Mouse (Mus musculus): ENCODE results near the gene Gtpbp1. TPM values are rescaled to one million over a fixed set of nuclear protein-coding genes. Genes with fewer than 3 reads are reported as not detected.

Gtpbp1 gene
- polyA plus RNA-seq, 1 experiment from 2014 or later = 43.1 TPM

GRCm38 (mm10) chr15:79742706-79743023 is 52.0 kb downstream of the Gtpbp1 start:
- WGBS = 0% methylated on average over 22 of the region's 23 CpGs
- DNase-seq (ENCODE audit: low spot score) (no peak), ATAC-seq (ENCODE audit: low FRiP score) (peak; percentile 38; the same call in 1 of the 2 replicates)
- H3K9me3 ChIP-seq (ENCODE audit: control insufficient read depth, low read length) = no peaks in the 10 kb centered on the region
- no peaks in the 10 kb centered on the region for H3K27me3 ChIP-seq (ENCODE audit: control insufficient read depth, insufficient read depth, low read length)
- peaks cover 19% of the 10 kb centered on the region for H3K4me1 ChIP-seq (replicated peaks; ENCODE audit: control insufficient read depth, insufficient read depth, low read length)
- peak overlapping the region; percentile 92 for H3K9ac ChIP-seq
- peak overlapping the region; percentile 66 for H3K27ac ChIP-seq
- H3K4me2 ChIP-seq (replicated peaks) = peak overlapping the region; percentile 74
- H3K4me3 ChIP-seq (replicated peaks; ENCODE audit: low read length) = peak overlapping the region; percentile 92
- H3K36me3 ChIP-seq (replicated peaks; ENCODE audit: control insufficient read depth, insufficient read depth) = peaks cover 21% of the 10 kb centered on the region

GRCm38 (mm10) chr15:79744001-79744400 is 53.4 kb downstream of the Gtpbp1 start:
- Histone ChIP-seq H3K4me2 (replicated peaks) (no peak overlapping the region), H3K27ac (no peak overlapping the region), H3K36me3 (replicated peaks; ENCODE audit: control insufficient read depth, insufficient read depth) (peaks cover 8% of the 10 kb centered on the region; the same call in 1 of the 2 replicates), H3K9ac (no peak overlapping the region), H3K4me1 (replicated peaks; ENCODE audit: control insufficient read depth, insufficient read depth, low read length) (peaks cover 19% of the 10 kb centered on the region), H3K4me3 (replicated peaks; ENCODE audit: low read length) (no peak overlapping the region), H3K27me3 (ENCODE audit: control insufficient read depth, insufficient read depth, low read length) (no peaks in the 10 kb centered on the region), H3K9me3 (ENCODE audit: control insufficient read depth, low read length) (no peaks in the 10 kb centered on the region)
- DNase-seq (ENCODE audit: low spot score) (no peak), ATAC-seq (ENCODE audit: low FRiP score) (no peak)
- 94% methylated on average over 11 of the region's 11 CpGs for WGBS

- no peaks in the 10 kb centered on the region for H3K9me3 ChIP-seq (ENCODE audit: control insufficient read depth, low read length)
- peaks cover under 1% of the 10 kb centered on the region; the same call in 1 of the 2 replicates for H3K36me3 ChIP-seq (replicated peaks; ENCODE audit: control insufficient read depth, insufficient read depth)
- no peak overlapping the region for H3K4me3 ChIP-seq (replicated peaks; ENCODE audit: low read length)
- H3K4me1 ChIP-seq (replicated peaks; ENCODE audit: control insufficient read depth, insufficient read depth, low read length) = peaks cover 19% of the 10 kb centered on the region
- ATAC-seq (ENCODE audit: low FRiP score) = no peak
- no peaks in the 10 kb centered on the region for H3K27me3 ChIP-seq (ENCODE audit: control insufficient read depth, insufficient read depth, low read length)
- 79% methylated on average over 8 of the region's 8 CpGs for WGBS
- no peak overlapping the region for H3K27ac ChIP-seq
- no peak for DNase-seq (ENCODE audit: low spot score)
- H3K4me2 ChIP-seq (replicated peaks) = no peak overlapping the region
- no peak overlapping the region for H3K9ac ChIP-seq
Measured at GRCm38 (mm10) chr15:79744742-79745141, 54.1 kb downstream of the Gtpbp1 start.

- no peak for ATAC-seq (ENCODE audit: low FRiP score)
- Histone ChIP-seq H3K4me3 (replicated peaks; ENCODE audit: low read length) (no peak overlapping the region), H3K9me3 (ENCODE audit: control insufficient read depth, low read length) (no peaks in the 10 kb centered on the region), H3K36me3 (replicated peaks; ENCODE audit: control insufficient read depth, insufficient read depth) (no peaks in the 10 kb centered on the region), H3K27ac (no peak overlapping the region), H3K27me3 (ENCODE audit: control insufficient read depth, insufficient read depth, low read length) (no peaks in the 10 kb centered on the region), H3K4me1 (replicated peaks; ENCODE audit: control insufficient read depth, insufficient read depth, low read length) (peaks cover 18% of the 10 kb centered on the region), H3K4me2 (replicated peaks) (no peak overlapping the region), H3K9ac (no peak overlapping the region)
- 85% methylated on average over 10 of the region's 10 CpGs for WGBS
- DNase-seq (ENCODE audit: low spot score) = no peak
Measured at GRCm38 (mm10) chr15:79745312-79745711, 54.7 kb downstream of the Gtpbp1 start.

GRCm38 (mm10) chr15:79745883-79746282 is 55.2 kb downstream of the Gtpbp1 start:
- no peaks in the 10 kb centered on the region for H3K9me3 ChIP-seq (ENCODE audit: control insufficient read depth, low read length)
- H3K27me3 ChIP-seq (ENCODE audit: control insufficient read depth, insufficient read depth, low read length) = no peaks in the 10 kb centered on the region
- no peak for DNase-seq (ENCODE audit: low spot score)
- 85% methylated on average over 5 of the region's 5 CpGs for WGBS
- H3K4me2 ChIP-seq (replicated peaks) = no peak overlapping the region
- H3K36me3 ChIP-seq (replicated peaks; ENCODE audit: control insufficient read depth, insufficient read depth) = no peaks in the 10 kb centered on the region
- H3K4me3 ChIP-seq (replicated peaks; ENCODE audit: low read length) = no peak overlapping the region
- peaks cover 12% of the 10 kb centered on the region for H3K4me1 ChIP-seq (replicated peaks; ENCODE audit: control insufficient read depth, insufficient read depth, low read length)
- no peak for ATAC-seq (ENCODE audit: low FRiP score)
- H3K9ac ChIP-seq = no peak overlapping the region
- H3K27ac ChIP-seq = no peak overlapping the region

GRCm38 (mm10) chr15:79747998-79748397 is 57.4 kb downstream of the Gtpbp1 start:
- ATAC-seq (ENCODE audit: low FRiP score) (peak; percentile 22; the same call in 1 of the 2 replicates), DNase-seq (ENCODE audit: low spot score) (peak; percentile 52)
- H3K4me2 ChIP-seq (replicated peaks) = no peak overlapping the region
- H3K27ac ChIP-seq = no peak overlapping the region
- H3K27me3 ChIP-seq (ENCODE audit: control insufficient read depth, insufficient read depth, low read length) = no peaks in the 10 kb centered on the region
- WGBS = 61% methylated on average over 11 of the region's 11 CpGs
- H3K4me3 ChIP-seq (replicated peaks; ENCODE audit: low read length) = no peak overlapping the region
- H3K36me3 ChIP-seq (replicated peaks; ENCODE audit: control insufficient read depth, insufficient read depth) = no peaks in the 10 kb centered on the region
- peaks cover 3% of the 10 kb centered on the region; the same call in 1 of the 2 replicates for H3K4me1 ChIP-seq (replicated peaks; ENCODE audit: control insufficient read depth, insufficient read depth, low read length)
- H3K9me3 ChIP-seq (ENCODE audit: control insufficient read depth, low read length) = no peaks in the 10 kb centered on the region
- H3K9ac ChIP-seq = no peak overlapping the region

GRCm38 (mm10) chr15:79749162-79749561 is 58.5 kb downstream of the Gtpbp1 start:
- Histone ChIP-seq H3K9ac (no peak overlapping the region), H3K4me2 (replicated peaks) (no peak overlapping the region), H3K27ac (no peak overlapping the region), H3K4me1 (replicated peaks; ENCODE audit: control insufficient read depth, insufficient read depth, low read length) (no peaks in the 10 kb centered on the region), H3K36me3 (replicated peaks; ENCODE audit: control insufficient read depth, insufficient read depth) (no peaks in the 10 kb centered on the region), H3K9me3 (ENCODE audit: control insufficient read depth, low read length) (no peaks in the 10 kb centered on the region), H3K27me3 (ENCODE audit: control insufficient read depth, insufficient read depth, low read length) (no peaks in the 10 kb centered on the region), H3K4me3 (replicated peaks; ENCODE audit: low read length) (no peak overlapping the region)
- WGBS = 97% methylated on average over 7 of the region's 7 CpGs
- DNase-seq (ENCODE audit: low spot score) (no peak), ATAC-seq (ENCODE audit: low FRiP score) (no peak)

- Histone ChIP-seq H3K4me1 (replicated peaks; ENCODE audit: control insufficient read depth, insufficient read depth, low read length) (no peaks in the 10 kb centered on the region), H3K4me3 (replicated peaks; ENCODE audit: low read length) (no peak overlapping the region), H3K27me3 (ENCODE audit: control insufficient read depth, insufficient read depth, low read length) (no peaks in the 10 kb centered on the region), H3K9me3 (ENCODE audit: control insufficient read depth, low read length) (no peaks in the 10 kb centered on the region), H3K36me3 (replicated peaks; ENCODE audit: control insufficient read depth, insufficient read depth) (0 out of 2 replicates have a peak, but pooled peaks cover 3% of the 10 kb centered on the region), H3K9ac (no peak overlapping the region), H3K4me2 (replicated peaks) (no peak overlapping the region), H3K27ac (no peak overlapping the region)
- 89% methylated on average over 8 of the region's 8 CpGs for WGBS
- ATAC-seq (ENCODE audit: low FRiP score) (no peak), DNase-seq (ENCODE audit: low spot score) (no peak)
Measured at GRCm38 (mm10) chr15:79750266-79750665, 59.6 kb downstream of the Gtpbp1 start.

- DNase-seq (ENCODE audit: low spot score) = no peak
- Histone ChIP-seq H3K27me3 (ENCODE audit: control insufficient read depth, insufficient read depth, low read length) (no peaks in the 10 kb centered on the region), H3K4me2 (replicated peaks) (no peak overlapping the region), H3K4me3 (replicated peaks; ENCODE audit: low read length) (no peak overlapping the region), H3K4me1 (replicated peaks; ENCODE audit: control insufficient read depth, insufficient read depth, low read length) (no peaks in the 10 kb centered on the region), H3K36me3 (replicated peaks; ENCODE audit: control insufficient read depth, insufficient read depth) (0 out of 2 replicates have a peak, but pooled peaks cover 6% of the 10 kb centered on the region), H3K27ac (no peak overlapping the region), H3K9ac (no peak overlapping the region), H3K9me3 (ENCODE audit: control insufficient read depth, low read length) (no peaks in the 10 kb centered on the region)
- 91% methylated on average over 17 of the region's 17 CpGs for WGBS
- no peak for ATAC-seq (ENCODE audit: low FRiP score)
Measured at GRCm38 (mm10) chr15:79751772-79752171, 61.1 kb downstream of the Gtpbp1 start.
